Mouse (Mus musculus) splenic B cell, adult 2 months (primary cell): Measurements from ENCODE around the gene Fbxw11.
A peak's percentile ranks its signal among the peaks of the same experiment; 100 is the strongest.

ENCODE experiments used
- DNase-seq: peaks from one replicate; pipeline ENCODE4 v3.0.0-alpha.2; 2011; ENCODE audit warnings: low read depth, low spot score
- H3K27me3 ChIP-seq: 2 replicates; pipeline ENCODE4 v1.6.1; 2012; ENCODE audit warnings: mild to moderate bottlenecking, low read length, moderate library complexity, mixed read lengths; ENCODE audit not compliant: control insufficient read depth, poor library complexity, insufficient read depth, severe bottlenecking
- H3K36me3 ChIP-seq: 2 replicates; pipeline ENCODE4 v1.6.1; 2012; ENCODE audit warnings: mild to moderate bottlenecking, low read length, moderate library complexity, mixed read lengths; ENCODE audit not compliant: control insufficient read depth, poor library complexity, insufficient read depth, severe bottlenecking

Gene Fbxw11

DNA sequence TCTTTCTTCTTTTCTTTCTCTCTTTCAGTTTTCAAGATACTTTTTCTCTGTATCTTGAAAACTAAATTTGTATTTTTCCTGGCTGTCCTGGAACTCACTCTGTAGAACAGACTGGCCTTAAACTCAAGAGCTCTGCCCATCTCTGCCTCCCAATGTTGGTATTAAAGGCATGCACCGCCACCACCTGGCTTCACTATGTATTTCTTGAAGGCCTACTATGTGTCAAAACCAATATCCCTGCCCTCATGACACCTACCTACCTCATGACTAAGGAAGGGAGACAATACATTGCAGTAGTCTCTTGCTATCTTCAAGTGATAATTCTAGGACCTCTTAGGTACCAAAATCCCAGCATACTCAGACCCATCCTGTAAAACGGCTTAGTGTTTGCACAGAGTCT, 110.8 kb downstream of the Fbxw11 start:
- Histone ChIP-seq H3K27me3 (no peaks in the 10 kb centered on the region), H3K36me3 (no peaks in the 10 kb centered on the region)
- DNase-seq: no peak

DNA sequence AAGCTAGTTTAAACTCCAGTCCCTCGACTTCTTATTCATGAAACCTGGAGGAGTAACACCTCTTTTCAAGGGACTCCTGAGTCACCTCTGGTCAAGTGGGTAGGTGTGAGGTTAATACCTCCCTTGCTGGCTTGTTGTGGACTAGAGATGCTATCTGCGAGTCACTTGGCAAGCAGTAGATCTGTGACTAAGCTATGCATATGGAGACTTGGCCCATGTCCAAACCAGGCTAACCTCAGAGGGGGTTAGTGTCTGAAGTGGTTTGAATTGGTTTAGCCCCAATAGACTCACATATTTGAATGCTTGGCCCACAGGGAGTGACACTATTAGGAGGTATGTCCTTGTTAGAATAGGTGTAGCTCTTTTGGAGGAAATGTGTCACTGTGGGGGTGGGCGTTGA, 120.2 kb downstream of the Fbxw11 start:
- Histone ChIP-seq H3K27me3 (no peaks in the 10 kb centered on the region), H3K36me3 (no peaks in the 10 kb centered on the region)
- DNase-seq: no peak

DNA sequence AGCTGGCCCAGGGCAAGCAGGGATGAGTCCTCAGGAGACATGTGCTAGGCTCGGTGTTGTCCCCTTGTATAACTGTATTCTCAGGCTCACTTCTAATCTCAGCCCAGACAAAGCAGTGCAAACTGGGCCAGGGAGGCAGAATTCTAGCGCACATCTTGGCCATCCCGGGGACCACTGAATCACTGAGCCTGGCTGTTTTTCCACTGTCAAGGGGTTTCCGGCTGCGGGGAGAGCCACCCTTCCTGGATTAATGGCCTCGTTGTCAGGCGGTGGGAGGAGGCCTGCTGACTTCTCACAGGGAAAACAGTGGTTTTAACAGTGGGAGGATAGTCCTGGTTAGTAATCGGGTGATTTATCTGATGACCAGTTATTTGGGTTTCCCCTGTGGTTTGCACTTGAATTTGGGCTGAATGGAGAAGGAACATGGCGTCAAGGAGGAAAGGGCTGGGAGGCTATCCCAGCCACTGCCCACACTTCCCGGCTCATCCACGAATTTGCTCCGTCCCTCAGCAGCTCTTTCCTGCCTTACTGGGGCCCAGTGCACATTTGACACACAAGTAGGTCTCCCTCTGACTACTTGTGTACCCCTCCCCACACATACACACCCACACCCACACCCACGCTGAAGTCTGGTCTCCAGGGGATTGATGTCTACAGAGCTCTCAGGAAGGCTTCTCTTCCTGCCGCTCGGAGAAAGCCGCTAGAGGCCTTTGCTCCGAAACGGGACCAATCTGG, 125.1 kb downstream of the Fbxw11 start:
- DNase-seq: no peak
- Histone ChIP-seq H3K36me3 (no peaks in the 10 kb centered on the region), H3K27me3 (no peaks in the 10 kb centered on the region)

DNA sequence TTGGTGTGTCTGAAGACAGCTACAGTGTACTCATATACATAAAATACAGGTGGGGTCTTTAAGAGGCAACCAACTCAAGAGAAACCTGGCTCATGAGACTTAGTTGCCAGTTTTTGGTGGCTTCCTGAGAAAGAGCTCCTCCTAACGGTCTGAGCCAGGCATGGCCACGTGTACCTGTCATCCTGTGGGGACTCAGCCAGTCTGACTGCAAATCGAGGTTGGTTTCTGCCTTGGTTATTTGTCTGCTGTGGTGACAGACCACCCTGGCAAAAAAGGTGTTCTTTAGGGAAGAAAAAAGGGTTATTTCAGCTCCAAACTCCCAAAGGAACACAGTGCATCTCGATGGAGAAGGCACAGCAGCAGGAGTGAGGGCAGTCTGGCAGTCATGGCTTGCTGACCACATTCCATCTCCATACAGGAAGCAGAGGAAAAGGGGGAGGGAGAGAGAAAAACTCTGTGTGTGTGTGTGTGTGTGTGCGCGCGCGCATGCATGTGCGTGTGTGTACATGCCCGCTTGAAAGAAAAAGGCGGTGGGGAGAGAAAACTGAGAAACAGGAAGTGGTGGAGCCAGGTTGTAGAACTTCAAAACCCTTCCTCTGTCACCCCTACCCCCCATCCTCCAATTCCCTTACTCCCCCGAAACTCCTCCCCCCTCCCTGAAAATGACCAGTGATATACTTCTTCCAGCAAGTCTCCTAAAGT, 126.3 kb downstream of the Fbxw11 start:
- H3K27me3 ChIP-seq: no peaks in the 10 kb centered on the region
- DNase-seq: peak; percentile 15
- H3K36me3 ChIP-seq: no peaks in the 10 kb centered on the region

DNA sequence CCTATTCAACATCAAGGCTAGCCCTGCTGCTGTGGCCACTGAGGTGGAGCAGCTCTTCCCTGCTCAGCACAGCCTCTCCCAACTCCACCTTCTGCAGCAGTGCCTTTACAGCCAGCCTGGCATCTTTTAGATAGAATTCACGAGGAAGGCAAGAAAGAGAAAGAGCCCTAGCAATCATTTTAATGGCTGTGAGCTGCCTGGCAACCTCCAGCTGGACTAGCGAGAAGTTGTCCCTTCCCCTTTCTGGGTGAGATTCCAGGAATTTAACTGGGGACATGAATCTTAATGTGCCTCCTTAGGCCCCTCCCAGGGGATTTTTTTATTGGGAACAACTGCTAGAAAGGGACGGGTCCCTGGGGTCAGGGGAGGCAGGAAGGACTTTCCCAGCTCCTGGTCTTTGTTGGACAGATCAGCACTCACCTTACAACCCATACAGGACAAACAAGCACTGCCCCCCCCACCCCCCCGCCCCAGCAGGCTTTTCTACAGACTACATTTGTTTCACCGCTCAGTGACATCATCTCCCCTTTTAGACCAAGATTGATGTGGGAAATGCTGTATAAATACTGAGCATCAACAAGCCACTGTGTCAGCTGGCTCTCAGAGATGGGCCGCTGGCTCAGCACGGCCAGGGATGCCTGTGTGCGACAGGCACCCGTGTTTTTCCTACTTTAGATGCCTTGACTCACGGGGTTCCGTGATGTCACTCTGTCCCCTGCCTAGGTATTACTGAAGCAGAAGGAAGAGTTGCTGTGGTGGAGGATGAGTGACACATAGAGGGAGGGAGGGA, 138.4 kb downstream of the Fbxw11 start:
- H3K27me3 ChIP-seq: no peaks in the 10 kb centered on the region
- no peak for DNase-seq
- H3K36me3 ChIP-seq: no peaks in the 10 kb centered on the region

DNA sequence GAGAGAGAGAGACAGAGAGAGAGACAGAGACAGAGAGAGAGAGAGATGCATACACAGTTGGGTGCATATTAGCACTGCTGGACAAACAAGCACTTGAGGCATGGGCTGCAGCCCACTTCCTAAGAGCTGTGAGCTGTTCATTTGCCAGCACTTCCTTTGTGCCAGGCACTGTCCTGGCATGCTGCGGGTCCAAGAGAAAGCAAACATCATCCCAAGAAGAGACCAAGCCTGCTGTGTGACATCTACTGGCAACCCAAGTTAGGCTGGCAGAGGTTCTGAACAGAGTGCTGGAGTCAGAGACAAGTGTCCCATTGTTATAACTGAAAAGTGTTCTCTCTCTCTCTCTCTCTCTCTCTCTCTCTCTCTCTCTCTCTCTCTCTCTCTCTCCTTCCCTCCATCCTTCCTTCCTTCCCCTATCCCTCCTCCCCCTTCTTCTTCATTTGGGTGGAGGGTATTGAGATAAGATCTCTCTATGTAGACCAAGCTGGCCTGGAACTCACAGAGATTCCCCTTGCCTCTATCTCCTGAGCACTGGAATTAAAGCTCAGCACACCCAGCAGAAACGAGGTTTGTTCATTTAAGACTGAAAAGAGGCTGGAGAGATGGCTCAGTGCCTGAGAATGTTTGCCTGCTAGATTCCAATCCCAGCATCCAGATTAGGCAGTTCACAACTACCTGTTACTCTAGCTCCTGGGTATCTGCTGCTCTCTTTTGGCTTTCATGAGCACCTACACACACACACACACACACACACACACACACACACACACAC, 139.3 kb downstream of the Fbxw11 start:
- Histone ChIP-seq H3K36me3 (no peaks in the 10 kb centered on the region), H3K27me3 (no peaks in the 10 kb centered on the region)
- no peak for DNase-seq

DNA sequence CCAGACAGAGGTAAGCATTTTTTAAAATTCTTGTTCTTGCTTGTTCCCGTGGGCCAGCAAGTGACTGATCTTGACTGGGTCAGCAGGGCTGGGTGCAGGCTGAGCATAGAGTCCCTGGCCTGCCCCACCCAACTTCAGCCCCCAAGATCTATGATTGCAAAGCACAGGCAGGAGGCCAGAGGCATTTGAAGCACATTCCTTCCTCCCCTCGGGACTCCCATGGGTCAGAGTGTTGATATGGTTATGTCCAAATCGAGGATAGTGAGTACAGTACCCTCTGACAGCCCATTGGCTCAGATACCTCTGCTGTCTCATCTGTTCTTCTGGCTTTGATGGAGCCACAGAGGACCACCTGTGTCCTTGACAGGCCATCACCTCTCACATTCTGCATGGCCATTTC, 140.2 kb downstream of the Fbxw11 start:
- no peaks in the 10 kb centered on the region for H3K27me3 ChIP-seq
- H3K36me3 ChIP-seq: no peaks in the 10 kb centered on the region
- DNase-seq: no peak

DNA sequence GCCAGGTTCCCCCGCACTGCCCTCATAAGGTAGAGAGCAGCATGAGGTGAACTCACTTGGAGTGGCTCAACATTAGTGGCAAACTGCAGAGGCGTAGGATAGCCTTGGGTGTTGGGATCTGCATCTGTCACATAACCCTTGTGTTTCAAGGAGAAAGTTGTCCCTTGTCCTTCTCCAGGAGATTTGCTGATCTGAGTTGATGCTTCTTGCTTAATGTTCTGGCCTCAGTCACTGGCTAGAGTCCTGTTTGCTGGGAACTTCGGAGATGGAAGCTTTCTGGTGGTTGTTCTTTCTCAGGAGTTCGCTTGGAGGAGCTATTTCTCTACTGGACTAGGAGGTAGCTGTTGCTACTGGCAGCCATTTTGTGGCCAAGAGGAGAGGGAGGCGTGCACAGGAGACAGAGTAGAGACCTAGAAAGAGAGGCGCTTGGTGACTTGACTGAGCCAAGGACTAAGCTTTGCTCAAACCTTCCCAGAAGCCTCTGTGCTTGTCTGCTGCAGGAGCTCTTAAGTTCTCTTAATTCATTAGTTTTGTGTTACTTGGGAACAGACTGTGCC, 143.1 kb downstream of the Fbxw11 start:
- Histone ChIP-seq H3K27me3 (no peaks in the 10 kb centered on the region), H3K36me3 (no peaks in the 10 kb centered on the region)
- no peak for DNase-seq

DNA sequence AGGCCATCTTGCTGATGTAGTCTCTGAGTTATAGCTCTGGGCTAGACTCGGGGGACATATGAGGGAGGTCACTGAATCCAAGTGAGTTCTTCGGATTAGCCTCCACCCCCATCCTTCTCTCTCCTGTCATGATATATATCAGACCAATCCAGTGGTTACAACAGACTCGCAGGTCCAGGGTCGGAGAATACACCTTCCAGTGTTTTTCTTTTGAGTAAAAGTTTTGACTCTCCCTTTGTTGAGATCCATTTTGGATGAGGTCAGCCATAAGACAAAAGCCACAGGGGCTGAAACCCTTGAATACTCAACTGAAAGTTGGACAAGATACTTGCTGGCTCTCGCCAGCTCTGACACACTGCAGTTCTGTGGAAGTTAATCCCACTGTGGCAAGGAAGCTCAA, 143.7 kb downstream of the Fbxw11 start:
- Histone ChIP-seq H3K27me3 (no peaks in the 10 kb centered on the region), H3K36me3 (no peaks in the 10 kb centered on the region)
- DNase-seq: no peak

DNA sequence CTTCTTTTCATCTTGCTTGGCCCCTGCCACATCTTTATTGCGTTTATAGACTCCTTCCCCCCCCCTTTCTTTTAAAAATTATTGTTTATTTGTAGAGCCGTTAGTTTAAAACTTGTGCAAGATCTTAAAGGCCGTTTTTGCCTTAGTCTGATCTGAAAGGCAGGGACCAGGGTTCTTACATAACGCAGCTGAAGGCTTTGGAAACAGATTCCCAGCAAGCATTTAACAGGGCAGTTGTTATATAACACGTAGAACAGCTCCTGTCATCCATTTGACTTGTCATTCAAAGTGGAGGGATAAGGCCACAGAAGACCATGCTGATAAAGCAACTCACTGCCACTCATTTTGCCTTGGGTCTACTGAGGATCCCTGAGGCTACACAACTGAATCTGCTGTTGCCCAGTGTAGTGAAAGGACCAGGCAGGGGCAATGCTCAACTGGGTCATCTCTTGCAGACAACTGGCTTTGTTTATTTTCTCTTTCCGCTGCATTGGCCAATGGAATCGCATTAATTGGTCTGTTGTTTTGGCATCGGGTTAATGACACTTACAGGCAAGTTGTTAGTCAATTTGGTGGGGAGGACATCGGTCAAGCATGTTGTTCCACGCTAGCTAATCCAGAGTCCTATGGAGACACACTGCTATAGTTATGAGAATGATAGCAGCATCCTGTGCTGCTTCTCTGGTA, 152.4 kb downstream of the Fbxw11 start:
- no peaks in the 10 kb centered on the region for H3K36me3 ChIP-seq
- no peak for DNase-seq
- H3K27me3 ChIP-seq: no peaks in the 10 kb centered on the region
